Mouse (Mus musculus): ENCODE measurements around the gene Nyap2. TPM values are rescaled to one million over a fixed set of nuclear protein-coding genes. Genes with fewer than 3 reads are reported as not detected.

Nyap2 gene
- total and polyA plus RNA-seq, 3 experiments = not detected

DNA sequence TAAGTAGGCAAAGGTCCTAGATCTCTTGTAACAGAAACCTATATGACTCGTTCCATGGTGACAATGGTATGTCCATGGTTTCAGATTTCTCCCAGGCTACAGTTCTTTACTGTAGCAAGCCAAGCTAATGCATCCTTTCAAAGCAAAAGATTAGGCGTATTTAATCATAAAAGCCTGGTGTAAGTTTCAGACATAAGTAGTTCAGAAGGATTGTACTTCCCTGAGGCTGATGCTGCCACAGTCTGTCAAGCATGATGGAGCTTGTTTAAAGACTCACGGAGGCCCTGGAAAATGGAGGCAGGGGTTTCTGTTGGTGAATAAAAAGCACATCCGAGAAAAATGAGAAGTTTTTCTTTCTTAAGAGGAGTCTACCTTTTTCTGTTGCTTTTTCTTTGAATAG, 134.7 kb downstream of the Nyap2 start:
- no peaks in the 10 kb centered on the region for H3K9me3 ChIP-seq (replicated peaks; ENCODE audit: low read length)
- dilution Hi-C loops (cut with MboI; ENCODE audit: extremely low pct_ligation_motif_present, extremely low pct_unique_long_range_greater_than_20kb, low sequenced_read_pairs) (no loop called here), in situ Hi-C loops (cut with MboI; ENCODE audit: low pct_ligation_motif_present, low pct_unique_long_range_greater_than_20kb, low sequenced_read_pairs) (no loop called here)
- H3K36me3 ChIP-seq (replicated peaks in 1 of 2; ENCODE audit: control insufficient read depth in 1 of 2, insufficient read depth in 1 of 2, low read length in 1 of 2) = no peaks in the 10 kb centered on the region
- H3K9ac ChIP-seq (ENCODE audit: insufficient read depth, low read depth) = no peak overlapping the region
- H3K4me1 ChIP-seq (ENCODE audit: control insufficient read depth in 1 of 2, insufficient read depth in 2 of 2) = no peaks in the 10 kb centered on the region
- no peak overlapping the region for H3K4me2 ChIP-seq (ENCODE audit: insufficient read depth, low read depth, poor library complexity, severe bottlenecking)
- no peak overlapping the region for H3K4me3 ChIP-seq (replicated peaks in 1 of 3; ENCODE audit: low read depth in 2 of 3, low read length in 2 of 3, poor library complexity in 1 of 3)
- H3K27ac ChIP-seq (ENCODE audit: insufficient read depth, low read depth) = no peak overlapping the region
- H3K27me3 ChIP-seq (replicated peaks) = no peaks in the 10 kb centered on the region
- no peaks in the 10 kb centered on the region for H3K79me2 ChIP-seq (replicated peaks; ENCODE audit: control insufficient read depth, extremely low read depth, insufficient read depth, poor library complexity, severe bottlenecking)
- DNase-seq (ENCODE audit: extremely low read depth) = no peak
- TF ChIP-seq GABPA (IDR thresholded peaks at IDR 0.05; ENCODE audit: insufficient replicate concordance, low read depth, low read length) = no peak
- no peak for TF ChIP-seq RAD21 (IDR thresholded peaks at IDR 0.05; ENCODE audit: low read depth, low read length)

DNA sequence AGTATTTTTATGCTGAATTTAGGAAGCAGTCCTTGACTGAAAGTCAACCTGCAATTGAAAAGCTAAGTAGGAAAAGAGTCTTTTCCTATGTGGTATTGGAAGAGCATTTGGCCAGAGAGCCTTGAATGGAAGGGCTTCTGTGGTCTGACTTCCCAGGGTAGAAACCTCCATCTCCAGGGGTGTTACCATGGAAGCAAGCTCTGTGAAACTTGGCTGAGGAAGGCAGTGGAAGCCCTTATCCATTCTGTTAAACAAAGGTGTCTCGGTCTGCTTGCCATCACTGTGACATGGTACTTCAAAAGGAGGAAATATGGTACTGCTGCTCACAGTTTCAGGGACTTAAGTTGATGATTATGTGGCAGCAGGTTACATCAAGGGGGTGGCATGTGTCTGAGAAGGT, 143.0 kb downstream of the Nyap2 start:
- no peaks in the 10 kb centered on the region for H3K36me3 ChIP-seq (replicated peaks in 1 of 2; ENCODE audit: control insufficient read depth in 1 of 2, insufficient read depth in 1 of 2, low read length in 1 of 2)
- no peak overlapping the region for H3K4me2 ChIP-seq (ENCODE audit: insufficient read depth, low read depth, poor library complexity, severe bottlenecking)
- no peaks in the 10 kb centered on the region for H3K27me3 ChIP-seq (replicated peaks)
- H3K9ac ChIP-seq (ENCODE audit: insufficient read depth, low read depth) = no peak overlapping the region
- no peaks in the 10 kb centered on the region for H3K9me3 ChIP-seq (replicated peaks; ENCODE audit: low read length)
- H3K4me1 ChIP-seq (ENCODE audit: control insufficient read depth in 1 of 2, insufficient read depth in 2 of 2) = no peaks in the 10 kb centered on the region
- DNase-seq (ENCODE audit: extremely low read depth) = no peak
- in situ Hi-C loops (cut with MboI; ENCODE audit: low pct_ligation_motif_present, low pct_unique_long_range_greater_than_20kb, low sequenced_read_pairs) = no loop called here
- H3K27ac ChIP-seq (ENCODE audit: insufficient read depth, low read depth) = no peak overlapping the region
- no peak overlapping the region for H3K4me3 ChIP-seq (replicated peaks in 1 of 3; ENCODE audit: low read depth in 2 of 3, low read length in 2 of 3, poor library complexity in 1 of 3)
- dilution Hi-C loops (cut with MboI; ENCODE audit: extremely low pct_ligation_motif_present, extremely low pct_unique_long_range_greater_than_20kb, low sequenced_read_pairs) = no loop called here
- TF ChIP-seq PAX5 (IDR thresholded peaks at IDR 0.05; ENCODE audit: low read length) (no peak), JUND (conservative IDR thresholded peaks at IDR 0.05; ENCODE audit: low read depth, low read length) (no peak), ELF1 (IDR thresholded peaks at IDR 0.05; ENCODE audit: low read depth, low read length) (no peak), MAX (IDR thresholded peaks at IDR 0.05; ENCODE audit: low read length) (no peak), TBP (conservative IDR thresholded peaks at IDR 0.05; ENCODE audit: low read depth, low read length) (no peak), EP300 (IDR thresholded peaks at IDR 0.05; ENCODE audit: low read length) (no peak), ZNF384 (IDR thresholded peaks at IDR 0.05; ENCODE audit: low read depth, low read length) (no peak), KAT2A (IDR thresholded peaks at IDR 0.05; ENCODE audit: insufficient replicate concordance, low read length) (no peak), MYC (IDR thresholded peaks at IDR 0.05; ENCODE audit: low read depth, low read length) (no peak), ZMIZ1 (IDR thresholded peaks at IDR 0.05; ENCODE audit: low read depth, low read length) (no peak), HCFC1 (IDR thresholded peaks at IDR 0.05; ENCODE audit: low read depth, low read length) (no peak), CHD1 (IDR thresholded peaks at IDR 0.05; ENCODE audit: low read depth, low read length) (no peak), NELFE (IDR thresholded peaks at IDR 0.05; ENCODE audit: low read depth, low read length) (no peak)
- no peaks in the 10 kb centered on the region for H3K79me2 ChIP-seq (replicated peaks; ENCODE audit: control insufficient read depth, extremely low read depth, insufficient read depth, poor library complexity, severe bottlenecking)
